Mouse (Mus musculus) erythroblast, embryonic 14.5 days (primary cell): Measurements from ENCODE around the gene Shisal2a.

ENCODE experiments used
- GATA1 ChIP-seq: IDR thresholded peaks from 2 replicates; pipeline ENCODE4 v1.6.1; 2012; ENCODE audit warnings: low read length, inconsistent platforms, mixed read lengths
- TAL1 ChIP-seq: IDR thresholded peaks from 3 replicates; pipeline ENCODE4 v1.6.1; 2012; ENCODE audit warnings: low read length, inconsistent platforms, mixed read lengths

DNA sequence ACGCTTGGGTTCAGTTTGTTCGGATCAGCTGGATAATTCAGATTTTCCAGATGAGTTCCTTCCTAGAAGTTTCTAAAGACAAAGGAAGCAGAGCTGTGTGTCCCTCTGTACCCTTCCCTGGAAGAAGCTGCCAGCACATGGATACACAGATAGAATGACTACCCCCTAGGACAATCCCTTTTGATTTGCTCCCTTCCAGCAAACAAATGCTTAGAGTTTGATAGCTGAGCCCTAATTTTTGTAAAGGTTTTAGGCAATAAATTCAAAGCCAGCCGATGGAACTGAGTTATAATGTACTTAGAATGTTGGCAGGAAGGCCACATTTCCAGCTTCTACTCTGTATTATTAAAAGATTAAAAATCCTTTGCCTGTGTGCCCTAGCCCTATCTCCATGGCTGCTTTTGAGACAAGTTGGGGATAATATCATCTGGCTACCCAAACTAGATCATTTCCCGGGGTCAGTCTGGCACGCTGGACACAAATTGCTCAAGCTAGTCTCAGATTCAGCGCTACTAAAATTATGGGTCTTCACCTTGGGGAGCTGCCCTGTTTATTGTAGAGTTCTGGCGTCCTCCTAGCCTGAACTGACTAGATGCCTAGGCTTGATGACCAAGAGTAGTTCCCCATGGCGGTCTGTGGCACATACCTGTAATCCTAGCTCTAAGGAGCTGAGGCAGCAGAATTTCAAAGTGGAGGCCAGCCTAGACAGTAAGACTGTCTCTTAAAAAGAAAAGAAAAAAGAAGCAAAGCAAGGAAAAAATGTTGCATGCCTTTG, 20.9 kb upstream of the Shisal2a start:
- TF ChIP-seq GATA1 (no peak), TAL1 (no peak)
